Mouse (Mus musculus) lung, adult 2 months (tissue): ENCODE results near the gene Slc10a1.

ENCODE experiments used
- CTCF ChIP-seq: fragments of 200-500 bp; IDR thresholded peaks from 2 replicates; pipeline ENCODE4 v1.5.1; 2011; ENCODE audit warnings: mild to moderate bottlenecking, low read length, control low read depth; ENCODE audit not compliant: insufficient read depth
- POLR2A ChIP-seq: fragments of 200-500 bp; IDR thresholded peaks from 2 replicates; pipeline ENCODE4 v1.6.1; 2011; ENCODE audit warnings: low read depth, mild to moderate bottlenecking, control low read depth, low read length, borderline replicate concordance; ENCODE audit errors: extremely low read depth

- TF ChIP-seq CTCF (no peak), POLR2A (no peak)
These were observed 58.9 kb downstream of the Slc10a1 start for GRCm38 (mm10) chr12:80909631-80910030.
